In the genomic region with DNA sequence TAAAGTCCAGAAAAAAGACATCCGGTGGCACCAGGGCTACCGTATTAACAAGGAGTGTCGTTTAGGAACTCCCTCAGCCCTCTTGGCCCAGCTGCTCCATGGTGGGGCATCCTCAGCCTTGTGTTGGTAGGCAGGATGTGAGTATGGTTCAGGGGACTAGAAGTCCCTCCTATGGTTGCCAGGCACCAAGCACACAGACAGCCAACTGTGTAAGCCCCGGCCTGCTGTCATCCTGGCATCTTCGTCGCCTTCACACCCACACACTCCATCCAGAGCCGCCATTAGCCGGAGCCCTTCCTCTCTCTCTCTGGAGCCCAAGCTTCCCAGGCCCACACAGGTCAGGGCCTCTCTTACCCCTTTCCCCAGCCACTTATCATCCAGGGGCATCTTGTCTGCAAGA, we compare ENCODE assay signal across 24 mouse cellular contexts.
"Had no signal": no experiment of that assay in that cellular context is flagged by ENCODE, and none has a peak within 500 bp of the region (broad histone marks: within the 10 kb centered on the region; RNA-seq: fewer than 3 reads in every experiment).

No protein-coding gene starts in this region.

- DNase-seq: forebrain, postnatal 0 days; gastrocnemius, postnatal 14 days; gastrocnemius, postnatal 36 days; heart, adult 2 months; heart, postnatal 14 days; heart, postnatal 36 days; kidney, adult 11 months; kidney, adult 2 months; kidney, adult 9 months; kidney, postnatal 14 days; kidney, postnatal 36 days; left cerebral cortex, postnatal 4 days; lung, adult 18-20 months had no signal

- H3K4me3 ChIP-seq: heart, adult 2 months; heart, embryonic 13.5 days; heart, embryonic 15.5 days; hindbrain, embryonic 13.5 days; hindbrain, embryonic 15.5 days; kidney, embryonic 15.5 days; limb, embryonic 13.5 days; limb, embryonic 15.5 days; liver, embryonic 12.5 days had no signal

- H3K27ac ChIP-seq: heart, adult 2 months; heart, embryonic 13.5 days; heart, embryonic 15.5 days; hindbrain, embryonic 13.5 days; hindbrain, embryonic 15.5 days; hindbrain, postnatal 0 days; kidney, embryonic 15.5 days; kidney, postnatal 0 days; limb, embryonic 13.5 days; limb, embryonic 15.5 days; liver, embryonic 12.5 days; liver, embryonic 14.5 days had no signal
